Mouse (Mus musculus) midbrain, embryonic 10.5 days (tissue): Measurements from ENCODE around the gene Angptl3. TPM values are rescaled to one million over a fixed set of nuclear protein-coding genes. Genes with fewer than 3 reads are reported as not detected.

Experiments used
- DNase-seq: peaks from one replicate; pipeline ENCODE4 v3.0.0-alpha.2; 2017; ENCODE audit warnings: low spot score
- H3K27ac ChIP-seq: fragments of 300-500 bp; sonication (generic); replicated peaks from 2 replicates; pipeline ENCODE4 v1.5.1; 2016; ENCODE audit warnings: mild to moderate bottlenecking
- H3K27me3 ChIP-seq: fragments of 300-500 bp; sonication (generic); 2 replicates; pipeline ENCODE4 v1.6.1; 2016; ENCODE audit warnings: low read depth, mild to moderate bottlenecking; ENCODE audit not compliant: poor library complexity, severe bottlenecking
- H3K36me3 ChIP-seq: fragments of 300-500 bp; sonication (generic); 2 replicates; pipeline ENCODE4 v1.6.1; 2016; ENCODE audit warnings: mild to moderate bottlenecking, moderate library complexity
- H3K4me1 ChIP-seq: fragments of 300-500 bp; sonication (generic); 2 replicates; pipeline ENCODE4 v1.6.1; 2016
- H3K4me3 ChIP-seq: fragments of 300-500 bp; sonication (generic); 2 replicates; pipeline ENCODE4 v1.5.1; 2016; ENCODE audit warnings: mild to moderate bottlenecking, moderate library complexity
- H3K9me3 ChIP-seq: fragments of 300-500 bp; sonication (generic); replicated peaks from 2 replicates; pipeline ENCODE4 v1.6.1; 2016; ENCODE audit warnings: mild to moderate bottlenecking
- WGBS: fragments of 180-500 bp; shearing (Covaris S2); methylation state at CpG from one replicate; pipeline ENCODE4 v1.1.7; 2016; 5-methylcytosine and 5-hydroxymethylcytosine counted together
- polyA plus RNA-seq: library from polyadenylated mRNA; unstranded; fragments of >200 nt; fragmentation: Nextera tagmentation; extraction: Ambion mirVana; gene quantifications from 2 replicates; pipeline ENCODE4 v1.2.1, GENCODE M21; 2016

Gene Angptl3
- 1.0 and 1.2 TPM in 2 replicates for polyA plus RNA-seq

DNA sequence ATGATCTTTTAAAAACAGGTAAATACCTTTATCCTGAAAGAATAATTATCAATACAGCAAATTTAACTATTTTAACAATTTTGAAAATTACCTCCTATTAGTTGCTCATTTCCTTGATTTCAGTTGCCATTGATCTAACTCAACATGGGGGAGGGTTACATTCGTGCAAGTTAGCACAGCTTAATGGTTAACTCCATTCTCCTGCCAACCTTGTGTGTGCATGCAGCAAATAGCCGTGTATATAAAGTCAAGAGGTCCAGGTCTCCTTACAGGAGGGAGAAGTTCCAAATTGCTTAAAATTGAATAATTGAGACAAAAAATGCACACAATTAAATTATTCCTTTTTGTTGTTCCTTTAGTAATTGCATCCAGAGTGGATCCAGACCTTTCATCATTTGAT, at the start of gene Angptl3:
Angptl3 (plus strand) TSS at position 269 of the 400 bp plus-strand sequence.
- WGBS: 85% methylated on average over 2 of the region's 2 CpGs
- DNase-seq: no peak

DNA sequence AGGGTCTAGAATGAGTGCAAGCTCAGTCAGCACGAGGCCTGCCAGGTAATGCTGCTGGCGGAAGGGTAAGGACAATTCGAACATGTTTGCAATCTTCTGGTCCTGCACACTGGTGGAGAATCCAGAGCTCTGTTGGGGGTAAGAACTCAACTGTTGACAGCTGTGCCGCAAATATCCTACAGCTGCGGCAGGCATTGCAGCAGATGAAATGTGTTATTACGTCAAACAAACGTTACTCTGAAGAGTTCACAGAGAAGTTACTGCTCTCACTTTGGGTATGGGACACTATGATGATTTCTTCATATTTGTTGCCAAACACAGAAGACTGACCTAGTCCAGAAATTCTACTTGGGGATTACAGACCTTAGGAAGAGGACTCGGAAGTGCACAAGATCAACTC, 46.1 kb upstream of the Angptl3 start:
- peaks cover 79% of the 10 kb centered on the region for H3K36me3 ChIP-seq
- no peaks in the 10 kb centered on the region for H3K9me3 ChIP-seq
- no peaks in the 10 kb centered on the region for H3K4me1 ChIP-seq
- 89% methylated on average over 8 of the region's 8 CpGs for WGBS
- DNase-seq: no peak
- H3K4me3 ChIP-seq: no peak overlapping the region
- H3K27me3 ChIP-seq: no peaks in the 10 kb centered on the region
- H3K27ac ChIP-seq: no peak overlapping the region

More for the DNA sequence above, at the start of gene Angptl3:
- peaks cover 10% of the 10 kb centered on the region; the same call in 1 of the 2 replicates for H3K36me3 ChIP-seq
- H3K4me3 ChIP-seq: no peak within 1 kb of the TSS
- no peaks in the 10 kb centered on the region for H3K4me1 ChIP-seq
- H3K27ac ChIP-seq: no peak within 1 kb of the TSS
- no peaks in the 10 kb centered on the region for H3K9me3 ChIP-seq
- H3K27me3 ChIP-seq: no peaks in the 10 kb centered on the region

DNA sequence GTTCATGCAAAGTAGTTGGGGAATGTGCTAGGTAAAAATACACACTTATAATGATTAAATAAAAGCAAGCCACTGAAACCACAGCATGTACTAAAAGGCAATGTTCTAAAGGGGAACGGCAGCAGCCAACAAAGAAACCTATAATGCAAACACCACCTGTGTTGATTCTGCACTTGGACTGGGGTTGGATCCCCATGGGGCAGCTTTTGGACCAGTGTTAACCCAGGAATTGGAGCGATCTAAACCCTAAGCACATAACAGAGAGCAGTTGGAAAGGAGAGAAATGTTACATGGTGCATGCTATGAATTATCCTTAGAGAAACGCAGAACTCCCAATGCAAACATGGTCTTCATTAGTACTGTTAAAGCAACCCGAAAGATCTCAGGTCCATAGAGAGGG, 37.3 kb upstream of the Angptl3 start:
- no peak overlapping the region for H3K4me3 ChIP-seq
- H3K27ac ChIP-seq: no peak overlapping the region
- WGBS: 88% methylated on average over 4 of the region's 4 CpGs
- H3K36me3 ChIP-seq: peaks cover 45% of the 10 kb centered on the region
- H3K4me1 ChIP-seq: no peaks in the 10 kb centered on the region
- H3K9me3 ChIP-seq: no peaks in the 10 kb centered on the region
- no peak for DNase-seq
- H3K27me3 ChIP-seq: no peaks in the 10 kb centered on the region

DNA sequence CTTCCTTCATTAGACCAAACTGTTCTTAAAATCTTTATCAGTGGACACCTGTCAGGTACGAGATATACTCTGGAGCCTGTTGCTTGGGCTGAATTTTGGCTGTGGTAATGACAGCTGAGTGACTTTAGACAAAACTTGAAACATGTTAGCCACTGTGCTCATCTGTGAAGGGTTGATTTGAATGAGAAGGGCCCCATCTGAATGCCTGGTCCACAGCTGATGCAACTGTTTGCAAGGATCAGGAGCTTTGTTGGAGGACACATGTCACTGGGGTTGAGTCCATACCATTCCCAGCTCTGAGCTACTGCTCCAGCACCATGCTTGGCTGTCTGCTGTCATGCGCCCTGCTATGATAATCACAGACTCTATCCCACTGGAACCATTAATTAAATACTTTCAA, 25.2 kb upstream of the Angptl3 start:
- 92% methylated on average over 2 of the region's 2 CpGs for WGBS
- Histone ChIP-seq H3K9me3 (no peaks in the 10 kb centered on the region), H3K27me3 (no peaks in the 10 kb centered on the region), H3K4me3 (no peak overlapping the region), H3K36me3 (peaks cover 61% of the 10 kb centered on the region), H3K4me1 (no peaks in the 10 kb centered on the region), H3K27ac (no peak overlapping the region)
- no peak for DNase-seq

DNA sequence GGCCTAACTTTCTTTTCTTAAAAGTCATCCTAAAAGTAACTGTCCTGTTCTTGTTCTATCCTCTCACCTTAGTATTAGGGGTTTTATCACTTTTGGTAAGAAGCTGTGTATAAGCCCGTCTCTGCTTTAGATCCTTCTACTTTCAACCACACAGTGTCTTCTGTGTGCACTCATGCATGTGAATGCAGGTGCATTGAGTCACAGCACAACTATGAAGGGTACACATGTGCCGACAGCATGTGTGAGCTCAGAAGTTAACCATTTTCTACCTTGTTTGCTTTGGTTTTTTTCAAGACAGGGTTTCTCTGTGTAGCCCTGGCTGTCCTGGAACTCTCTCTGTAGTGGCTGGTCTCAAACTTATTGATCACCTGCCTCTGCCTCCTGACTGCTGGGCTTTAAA, 24.4 kb upstream of the Angptl3 start:
- H3K36me3 ChIP-seq: peaks cover 65% of the 10 kb centered on the region

DNA sequence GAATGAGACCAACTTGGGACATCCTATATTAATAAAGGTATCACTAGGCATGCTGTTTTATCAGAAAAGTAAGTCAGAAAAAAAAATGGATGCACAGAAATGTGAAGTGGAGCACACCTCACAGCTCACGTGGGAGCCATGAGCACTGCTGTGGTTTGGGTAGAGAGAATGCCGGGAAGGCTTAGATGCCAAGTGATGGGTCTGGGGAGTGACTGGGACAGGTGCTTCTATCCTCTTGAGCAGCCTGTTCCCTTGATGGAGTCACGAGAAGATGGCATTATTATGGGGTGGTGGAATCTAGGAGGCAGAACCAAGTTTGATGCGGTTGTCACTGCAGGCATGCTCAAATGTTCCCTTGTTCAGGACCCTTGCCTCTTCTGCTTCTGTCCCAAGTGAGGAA, 19.7 kb upstream of the Angptl3 start:
- Histone ChIP-seq H3K4me1 (no peaks in the 10 kb centered on the region), H3K27ac (no peak overlapping the region), H3K4me3 (no peak overlapping the region), H3K9me3 (no peaks in the 10 kb centered on the region), H3K27me3 (no peaks in the 10 kb centered on the region), H3K36me3 (peaks cover 75% of the 10 kb centered on the region)
- 93% methylated on average over 4 of the region's 4 CpGs for WGBS
- DNase-seq: no peak

More for the DNA sequence above, 24.4 kb upstream of the Angptl3 start:
- WGBS: 96% methylated on average over 2 of the region's 2 CpGs
- no peak for DNase-seq
- no peak overlapping the region for H3K4me3 ChIP-seq
- H3K27me3 ChIP-seq: no peaks in the 10 kb centered on the region
- no peaks in the 10 kb centered on the region for H3K4me1 ChIP-seq
- no peaks in the 10 kb centered on the region for H3K9me3 ChIP-seq
- H3K27ac ChIP-seq: no peak overlapping the region

DNA sequence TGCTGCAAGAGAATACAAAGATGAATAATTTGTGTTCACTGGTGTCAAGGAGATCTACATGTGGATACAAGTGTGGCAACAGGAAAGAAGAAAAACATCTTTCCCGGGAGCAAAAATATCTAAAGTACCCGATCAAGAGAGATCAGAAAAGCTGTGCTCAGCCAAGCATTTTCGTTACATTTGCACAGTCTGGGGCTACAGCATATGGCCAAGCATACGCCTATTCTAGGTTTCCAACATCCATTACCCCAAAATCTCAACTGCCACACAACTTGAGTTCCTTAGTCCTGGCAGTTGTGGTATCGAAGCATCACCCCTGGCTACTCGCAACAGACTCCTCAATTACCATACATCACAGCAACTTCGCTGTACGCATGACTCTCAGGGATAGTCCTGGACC, 8.5 kb upstream of the Angptl3 start:
- Histone ChIP-seq H3K9me3 (no peaks in the 10 kb centered on the region), H3K36me3 (peaks cover 37% of the 10 kb centered on the region), H3K4me3 (no peak overlapping the region), H3K27ac (no peak overlapping the region), H3K27me3 (no peaks in the 10 kb centered on the region), H3K4me1 (no peaks in the 10 kb centered on the region)
- 96% methylated on average over 8 of the region's 8 CpGs for whole genome bisulfite sequencing
- DNase-seq: no peak

DNA sequence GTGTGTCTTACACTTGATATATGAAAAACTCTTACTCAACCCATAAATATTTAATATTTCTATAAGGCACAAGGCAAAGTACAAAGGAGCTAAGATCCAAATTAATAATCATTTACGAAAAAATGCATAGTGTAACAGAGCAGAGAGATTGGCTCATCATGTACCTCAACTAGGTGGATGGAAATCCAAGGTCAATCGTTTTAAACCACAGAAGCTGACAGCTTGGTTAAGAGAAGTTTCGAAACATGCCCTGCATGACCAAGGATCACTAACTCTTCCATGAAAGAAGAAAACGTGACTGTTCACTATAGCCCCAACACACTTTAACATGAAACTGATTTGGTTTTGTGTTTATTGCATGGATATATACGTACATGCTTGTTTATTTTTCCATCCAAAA, 2.4 kb upstream of the Angptl3 start:
- 89% methylated on average over 5 of the region's 5 CpGs for WGBS
- no peak for DNase-seq
- Histone ChIP-seq H3K9me3 (no peaks in the 10 kb centered on the region), H3K36me3 (peaks cover 18% of the 10 kb centered on the region; the same call in 1 of the 2 replicates), H3K27me3 (no peaks in the 10 kb centered on the region), H3K4me3 (no peak overlapping the region), H3K27ac (no peak overlapping the region), H3K4me1 (no peaks in the 10 kb centered on the region)

DNA sequence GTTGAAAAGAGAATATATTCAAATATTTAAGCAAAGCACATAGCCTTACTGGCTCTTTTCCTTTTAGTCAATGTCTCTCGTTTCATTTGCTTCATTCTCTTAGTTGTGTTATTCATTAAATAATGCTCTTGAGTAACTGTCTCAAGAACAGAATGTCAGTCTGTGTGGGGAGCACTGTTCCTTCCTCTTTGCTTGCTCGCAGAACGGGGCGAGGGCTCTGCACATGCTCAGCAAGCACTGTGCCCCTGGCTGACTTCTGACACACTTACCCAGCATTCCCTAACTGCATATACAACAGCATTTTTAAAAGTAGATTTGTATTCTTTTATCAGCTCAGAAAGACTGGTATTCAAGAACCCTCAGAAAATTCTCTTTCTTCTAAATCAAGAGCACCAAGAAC, 2.2 kb downstream of the Angptl3 start:
- Histone ChIP-seq H3K9me3 (no peaks in the 10 kb centered on the region), H3K27me3 (no peaks in the 10 kb centered on the region), H3K4me1 (no peaks in the 10 kb centered on the region), H3K27ac (no peak overlapping the region), H3K36me3 (no peaks in the 10 kb centered on the region), H3K4me3 (no peak overlapping the region)
- 92% methylated on average over 4 of the region's 4 CpGs for WGBS
- no peak for DNase-seq

DNA sequence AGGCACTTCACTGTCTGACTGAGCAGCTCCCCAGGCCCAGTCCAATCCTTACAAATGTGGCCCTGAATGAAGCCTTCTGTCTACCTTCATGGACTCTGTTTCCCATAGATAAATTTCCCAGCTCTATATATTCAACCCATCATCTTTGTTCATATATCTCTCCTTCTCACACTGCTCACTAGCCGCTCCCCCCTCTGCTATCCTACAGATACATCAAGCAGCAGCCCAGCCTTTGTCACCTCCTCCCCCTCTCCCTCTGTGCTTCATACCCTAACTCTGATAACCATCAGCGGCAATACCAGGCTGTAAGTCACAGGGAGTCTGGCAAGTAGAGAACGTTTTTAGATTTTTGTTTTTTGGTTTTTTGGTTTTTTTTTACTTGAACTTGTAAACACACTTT, 14.1 kb downstream of the Angptl3 start:
- no peak for DNase-seq
- peaks cover 71% of the 10 kb centered on the region for H3K36me3 ChIP-seq
- no peaks in the 10 kb centered on the region; the same call in 1 of the 2 replicates for H3K4me1 ChIP-seq
- H3K27ac ChIP-seq: no peak overlapping the region
- WGBS: 80% methylated on average over 3 of the region's 3 CpGs
- H3K9me3 ChIP-seq: peaks cover 18% of the 10 kb centered on the region; the same call in 1 of the 2 replicates
- no peak overlapping the region for H3K4me3 ChIP-seq
- H3K27me3 ChIP-seq: no peaks in the 10 kb centered on the region

DNA sequence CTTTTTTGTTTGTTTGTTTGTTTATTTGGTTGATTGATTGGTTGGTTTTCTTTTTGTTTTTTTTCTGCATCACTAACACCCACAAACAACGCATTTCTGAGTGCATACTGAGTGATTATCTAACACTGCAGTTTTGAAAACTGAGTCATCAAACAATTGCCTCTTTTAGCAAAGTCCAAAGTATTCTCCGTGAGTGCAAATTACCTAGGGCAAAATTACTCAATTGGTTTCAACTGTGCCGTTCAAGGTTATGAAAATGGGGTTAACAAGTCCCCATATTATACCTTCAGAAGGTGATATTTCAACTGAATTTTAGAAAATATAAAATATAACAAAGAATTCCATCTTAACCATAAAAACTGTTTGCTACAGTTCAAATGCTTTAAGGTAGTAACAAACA, 15.7 kb downstream of the Angptl3 start:
- H3K27ac ChIP-seq: no peak overlapping the region
- 90% methylated on average over 3 of the region's 3 CpGs for WGBS
- H3K4me1 ChIP-seq: no peaks in the 10 kb centered on the region; the same call in 1 of the 2 replicates
- H3K36me3 ChIP-seq: peaks cover 68% of the 10 kb centered on the region
- H3K4me3 ChIP-seq: no peak overlapping the region
- H3K27me3 ChIP-seq: no peaks in the 10 kb centered on the region
- peaks cover 16% of the 10 kb centered on the region; the same call in 1 of the 2 replicates for H3K9me3 ChIP-seq
- no peak for DNase-seq

DNA sequence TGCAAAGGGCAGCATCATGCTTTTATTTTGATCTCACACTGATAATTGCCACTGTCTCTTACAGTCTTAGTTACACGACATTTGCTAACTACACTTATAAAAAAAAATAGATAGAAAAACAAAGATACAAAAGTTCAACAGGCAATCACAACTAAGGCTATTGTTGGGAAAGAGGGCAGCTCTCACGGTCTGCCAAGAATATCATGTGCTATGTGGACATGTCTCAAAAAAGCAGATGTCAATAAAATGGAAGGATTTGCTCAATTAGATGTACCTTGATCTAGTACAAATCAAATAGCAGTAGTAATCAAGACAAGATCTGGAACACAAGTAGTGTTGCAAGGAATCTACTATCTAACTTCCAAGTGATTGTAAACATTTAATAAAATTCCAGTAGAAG, 17.8 kb downstream of the Angptl3 start:
- 0 out of 2 replicates have a peak, but pooled peaks cover under 1% of the 10 kb centered on the region for H3K9me3 ChIP-seq
- H3K27ac ChIP-seq: no peak overlapping the region
- WGBS: 92% methylated on average over 2 of the region's 2 CpGs
- no peaks in the 10 kb centered on the region for H3K27me3 ChIP-seq
- DNase-seq: no peak
- peaks cover 68% of the 10 kb centered on the region for H3K36me3 ChIP-seq
- no peak overlapping the region for H3K4me3 ChIP-seq
- no peaks in the 10 kb centered on the region; the same call in 1 of the 2 replicates for H3K4me1 ChIP-seq

DNA sequence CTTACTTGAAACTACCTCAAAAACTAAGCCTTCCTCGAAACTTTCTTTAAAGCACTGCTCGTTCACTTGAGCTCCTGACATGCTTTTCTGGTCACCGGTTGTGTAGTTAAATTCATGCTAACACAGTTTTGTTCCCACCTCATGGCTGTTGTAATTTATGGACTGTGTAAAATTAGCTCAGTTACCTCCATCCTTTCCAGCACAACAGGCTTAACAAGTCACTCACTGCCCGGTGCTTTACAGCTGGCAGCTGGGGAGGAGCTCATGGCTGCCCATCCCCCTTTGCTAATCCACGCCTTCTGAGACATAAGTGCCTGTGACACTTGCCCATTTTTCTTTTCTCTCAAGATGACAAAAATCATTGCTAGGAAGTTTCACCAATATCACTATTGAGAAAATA, 33.8 kb downstream of the Angptl3 start:
- 66% methylated on average over 5 of the region's 5 CpGs for WGBS
- no peak for DNase-seq

DNA sequence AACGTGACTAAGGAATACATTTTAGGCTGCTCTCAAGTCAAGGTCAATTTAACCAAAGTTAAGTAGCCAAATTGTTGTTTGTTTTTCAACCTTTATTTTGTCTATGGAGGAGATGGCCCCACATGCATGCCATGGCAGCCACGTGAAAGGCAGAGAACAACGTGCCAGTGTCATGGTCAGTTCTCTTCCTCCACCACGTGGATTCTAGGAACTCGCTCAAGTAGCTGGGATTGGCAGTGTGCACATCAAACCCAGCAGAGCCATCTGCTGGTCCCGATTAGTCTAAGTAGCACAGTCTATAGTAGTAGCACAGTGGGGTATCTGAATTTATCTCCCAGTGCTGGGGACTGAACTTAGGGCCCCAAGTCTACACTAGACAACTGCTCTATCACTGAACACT, 38.1 kb downstream of the Angptl3 start:
- no peak overlapping the region for H3K27ac ChIP-seq
- H3K9me3 ChIP-seq: no peaks in the 10 kb centered on the region
- peaks cover 9% of the 10 kb centered on the region for H3K4me1 ChIP-seq
- DNase-seq: no peak
- peaks cover 76% of the 10 kb centered on the region for H3K36me3 ChIP-seq
- 86% methylated on average over 6 of the region's 6 CpGs for WGBS
- H3K4me3 ChIP-seq: no peak overlapping the region
- no peaks in the 10 kb centered on the region for H3K27me3 ChIP-seq

More for the DNA sequence above, 33.8 kb downstream of the Angptl3 start:
- H3K27ac ChIP-seq: no peak overlapping the region
- H3K27me3 ChIP-seq: no peaks in the 10 kb centered on the region
- no peak overlapping the region for H3K4me3 ChIP-seq
- peaks cover 9% of the 10 kb centered on the region for H3K4me1 ChIP-seq
- peaks cover 63% of the 10 kb centered on the region for H3K36me3 ChIP-seq
- H3K9me3 ChIP-seq: no peaks in the 10 kb centered on the region
